Mouse (Mus musculus) adrenal gland, postnatal 25 days (tissue): ENCODE data around the gene Fhl4. TPM values are rescaled to one million over a fixed set of nuclear protein-coding genes. Genes with fewer than 3 reads are reported as not detected.

Experiments used
- DNase-seq: peaks from one replicate; pipeline ENCODE4 v3.0.0; 2021; ENCODE audit warnings: mixed read lengths
- long read RNA-seq: library from polyadenylated mRNA; stranded (forward); transcript quantifications from one replicate; pipeline ENCODE4 v2.0.0, GENCODE M21; 2021
- total RNA-seq: library from RNA; stranded (reverse); gene quantifications from 2 replicates; pipeline ENCODE4 v1.2.3, GENCODE M21; 2021

The Fhl4 gene
- total RNA-seq: 0.81 and 0.91 TPM in 2 replicates
- long read RNA-seq, partial matches to known transcripts: 0 of 1 reads
- long read RNA-seq, other reads (novel, unspliced or antisense): 0 of 1 reads

DNA sequence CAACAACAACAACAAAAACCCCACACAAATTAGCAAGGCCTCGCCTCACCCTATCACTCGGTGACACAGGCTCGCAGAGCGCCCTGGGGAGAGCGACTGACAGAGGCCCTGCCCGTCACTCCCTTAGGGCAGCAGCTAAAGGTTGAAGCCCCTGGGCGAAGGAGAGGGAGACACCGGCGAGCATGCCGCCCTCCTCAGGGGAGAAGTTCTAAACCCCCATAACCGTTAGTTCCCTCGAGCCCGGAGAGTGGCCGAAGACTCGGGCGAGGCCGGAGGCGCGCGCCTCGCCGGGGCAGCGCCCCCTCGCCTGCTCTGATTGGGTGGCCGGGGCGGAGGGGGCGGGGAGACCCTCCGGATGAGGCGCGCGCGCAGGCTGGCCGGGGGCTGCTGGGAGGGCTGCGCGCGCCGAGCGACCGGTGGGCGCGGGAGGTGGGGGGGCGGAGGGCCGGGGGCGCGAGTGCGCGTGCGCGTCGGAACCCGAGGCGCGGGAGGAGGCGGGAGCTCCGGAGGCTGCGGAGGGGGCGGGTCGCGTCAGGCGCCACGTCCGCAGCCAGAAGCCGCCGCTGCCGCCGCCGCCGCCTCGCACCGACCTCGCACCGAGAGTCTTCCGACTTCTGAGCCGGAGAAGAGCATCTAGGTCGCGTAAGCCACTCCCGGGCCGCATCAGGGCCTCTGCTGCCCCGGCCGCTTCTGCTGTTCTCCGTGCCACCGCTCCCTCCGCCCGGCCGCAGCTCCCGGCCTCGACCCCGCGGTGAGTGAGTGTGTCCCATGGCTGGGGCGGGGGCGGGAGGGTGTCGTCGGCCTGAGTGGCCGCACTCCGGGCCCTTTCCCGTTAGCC is at the start of gene Fhl4, which contains the start of gene Tmem263:
Fhl4 (minus strand) TSS at position 249 of the 838 bp plus-strand sequence.
Tmem263 (plus strand) TSS at position 381 of the 838 bp plus-strand sequence.
- DNase-seq: peak; percentile 88

DNA sequence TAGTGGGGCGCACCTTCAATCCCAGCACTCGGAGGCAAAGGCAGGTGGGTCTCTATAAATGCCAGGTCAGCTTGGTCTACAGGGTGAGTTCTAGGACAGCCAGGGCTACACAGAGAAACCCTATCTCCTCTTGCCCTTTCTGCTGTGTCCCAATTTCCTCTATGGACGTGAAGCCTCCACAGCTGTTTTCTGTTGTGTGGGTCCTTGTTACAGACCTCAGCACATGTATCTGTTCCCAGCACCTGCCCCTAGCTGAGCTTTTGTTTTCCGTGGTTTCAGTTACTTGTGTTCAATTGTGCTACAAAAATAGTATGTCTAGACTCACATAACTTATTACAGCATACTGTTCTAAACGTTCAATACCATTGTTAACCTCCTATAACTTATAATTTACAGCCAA is 46.9 kb upstream of the Fhl4 start:
- no peak for DNase-seq

DNA sequence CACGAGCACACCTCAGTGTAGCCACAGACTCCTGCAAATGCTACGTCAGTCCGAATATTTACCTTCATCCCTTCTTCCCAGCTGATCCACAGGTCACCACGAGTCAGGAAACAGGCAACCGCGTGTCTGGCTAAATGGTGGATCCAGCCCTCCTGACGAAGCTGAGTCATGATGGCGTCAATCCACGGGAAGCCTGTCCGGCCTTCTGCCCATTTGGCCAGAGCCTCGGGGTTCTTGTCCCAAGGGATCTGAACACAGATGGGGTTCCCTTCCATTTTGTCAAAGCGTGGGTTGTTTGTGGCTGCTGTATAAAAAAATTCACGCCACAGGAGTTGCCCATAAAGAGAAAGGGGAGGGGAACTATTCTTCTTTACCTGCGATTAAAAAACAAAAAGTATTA is 44.0 kb upstream of the Fhl4 start:
- DNase-seq: no peak

DNA sequence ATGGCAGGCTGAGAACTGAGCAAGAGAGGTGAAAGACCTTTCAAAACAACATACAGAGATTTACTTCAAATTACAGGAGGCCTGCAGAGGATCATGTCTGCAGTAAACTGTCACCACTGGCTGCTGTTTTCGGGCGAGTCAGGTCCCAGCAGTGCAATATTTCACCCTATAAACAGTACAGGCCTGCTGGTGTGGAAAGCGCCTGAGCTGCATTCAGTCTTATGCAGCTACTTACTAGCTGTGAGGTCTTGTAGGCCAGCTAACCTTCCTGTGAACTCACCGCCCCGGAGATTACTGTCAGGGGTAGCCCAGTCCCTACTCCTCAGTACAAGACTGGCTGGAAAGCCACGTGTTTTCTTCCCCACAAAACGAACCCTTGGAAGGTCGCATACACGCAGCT is 39.2 kb upstream of the Fhl4 start:
- DNase-seq: no peak

DNA sequence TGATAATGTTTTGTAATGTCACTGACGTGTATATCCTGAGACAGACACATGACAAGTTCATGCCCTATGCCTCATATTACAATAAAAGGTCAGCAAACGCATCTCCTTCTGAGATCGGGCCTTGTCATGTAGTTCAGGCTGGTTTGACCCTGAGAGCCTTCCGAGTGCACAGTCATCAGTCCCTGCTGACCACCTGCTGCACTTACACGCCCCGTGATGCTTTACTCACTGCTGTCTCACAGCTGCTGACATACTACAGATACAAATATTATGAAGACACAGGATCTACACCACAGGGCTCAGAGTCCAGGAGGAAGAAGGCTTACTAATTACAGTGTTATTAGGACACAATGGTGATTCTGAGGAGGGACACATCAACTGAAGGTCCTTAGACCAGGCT is 34.3 kb upstream of the Fhl4 start:
- DNase-seq: no peak

DNA sequence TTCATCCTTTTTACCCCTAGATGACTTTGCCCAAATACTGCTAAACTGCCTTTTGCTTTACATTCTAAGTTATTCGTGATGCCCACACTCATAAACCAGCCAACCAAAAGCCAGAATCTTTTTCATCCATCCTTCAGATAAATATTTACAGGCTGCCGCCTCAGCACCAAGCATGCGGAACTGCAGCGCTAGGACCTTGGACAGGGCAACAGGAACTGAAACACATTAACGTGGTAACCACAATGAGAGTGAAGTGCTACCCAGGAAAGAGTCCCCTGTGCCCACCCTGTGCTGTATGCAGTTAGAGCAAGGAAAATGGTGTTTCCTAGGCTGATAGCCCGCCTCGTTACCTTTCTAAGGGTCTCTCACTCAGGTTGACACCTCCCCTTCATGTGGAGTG is 26.2 kb upstream of the Fhl4 start:
- DNase-seq: no peak

DNA sequence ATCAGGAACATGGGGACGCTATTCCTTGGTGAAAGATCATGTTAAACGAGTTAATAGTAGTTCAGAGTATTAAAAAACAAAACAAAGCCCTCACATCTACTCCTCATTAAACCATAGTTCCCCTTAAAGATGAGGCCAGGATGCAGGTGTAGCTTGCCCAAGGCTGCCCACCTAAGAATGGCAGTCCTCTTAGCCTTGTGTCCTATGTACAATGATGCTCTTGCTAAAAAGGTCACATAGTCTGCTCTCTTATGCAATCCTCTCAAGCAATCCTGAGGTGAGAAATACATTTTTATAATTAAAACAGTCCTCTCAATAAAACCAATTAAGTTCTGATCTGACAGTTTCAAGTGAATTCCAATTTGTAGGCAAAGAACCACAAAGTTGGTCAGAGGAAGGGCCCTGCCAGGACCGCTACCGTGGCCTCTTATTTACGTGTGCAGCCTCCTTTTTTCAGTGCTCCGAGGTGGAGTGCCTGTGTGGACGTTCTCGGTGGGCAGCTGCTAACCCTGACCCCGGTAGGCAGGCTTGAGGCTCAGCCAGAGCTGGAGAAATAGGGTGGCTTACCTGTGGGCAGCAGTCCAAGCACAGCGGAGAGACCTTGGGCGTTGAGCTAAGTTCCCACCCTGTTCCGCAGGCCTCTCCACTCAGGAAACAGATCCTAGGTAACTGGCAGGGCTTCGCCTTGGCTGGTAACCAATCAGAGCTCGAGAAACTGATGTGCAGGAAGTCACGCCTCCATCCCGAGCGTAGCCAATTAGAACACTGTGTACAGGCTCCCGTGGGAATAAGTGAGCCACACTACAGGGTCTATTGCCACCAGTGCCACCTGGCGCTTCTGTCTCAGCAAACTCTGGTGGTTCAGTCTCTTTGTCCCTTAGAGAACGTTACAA is 25.3 kb upstream of the Fhl4 start, which contains the start of gene Mterf2:
Mterf2 (minus strand) TSS at position 633 of the 893 bp plus-strand sequence.
- peak; percentile 87 for DNase-seq

DNA sequence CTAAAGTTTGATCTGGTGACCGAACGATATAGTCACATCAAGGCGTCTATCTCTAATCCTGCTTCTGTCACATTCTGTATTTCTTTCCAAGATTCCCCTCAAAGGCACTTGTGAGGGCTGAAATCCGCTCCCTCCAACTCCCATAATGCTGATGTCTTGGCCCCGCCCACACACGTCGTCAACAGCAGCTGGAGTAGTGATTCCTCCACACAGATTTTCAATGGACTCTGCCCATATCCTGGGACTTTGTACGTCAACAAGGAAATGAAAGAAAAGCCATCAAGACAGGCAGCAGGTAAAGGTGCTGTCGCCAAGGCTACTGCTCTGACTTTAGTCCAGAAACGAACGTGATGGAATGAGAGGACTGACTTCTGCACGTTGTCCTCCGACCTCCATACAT is 22.9 kb upstream of the Fhl4 start:
- DNase-seq: no peak

DNA sequence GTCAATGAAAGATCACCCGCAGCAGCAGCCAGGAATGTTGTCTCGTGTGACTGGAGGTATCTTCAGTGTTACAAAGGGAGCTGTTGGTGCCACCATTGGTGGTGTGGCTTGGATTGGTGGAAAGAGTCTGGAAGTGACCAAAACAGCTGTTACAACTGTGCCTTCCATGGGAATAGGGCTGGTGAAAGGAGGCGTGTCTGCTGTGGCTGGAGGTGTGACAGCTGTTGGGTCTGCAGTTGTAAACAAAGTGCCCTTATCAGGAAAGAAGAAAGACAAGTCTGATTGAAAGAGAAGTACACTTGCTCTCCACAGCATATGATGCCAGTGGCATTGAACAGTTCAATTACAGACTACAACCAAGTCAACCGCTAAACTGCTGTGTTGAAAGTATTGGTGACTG is 12.1 kb upstream of the Fhl4 start:
- no peak for DNase-seq

DNA sequence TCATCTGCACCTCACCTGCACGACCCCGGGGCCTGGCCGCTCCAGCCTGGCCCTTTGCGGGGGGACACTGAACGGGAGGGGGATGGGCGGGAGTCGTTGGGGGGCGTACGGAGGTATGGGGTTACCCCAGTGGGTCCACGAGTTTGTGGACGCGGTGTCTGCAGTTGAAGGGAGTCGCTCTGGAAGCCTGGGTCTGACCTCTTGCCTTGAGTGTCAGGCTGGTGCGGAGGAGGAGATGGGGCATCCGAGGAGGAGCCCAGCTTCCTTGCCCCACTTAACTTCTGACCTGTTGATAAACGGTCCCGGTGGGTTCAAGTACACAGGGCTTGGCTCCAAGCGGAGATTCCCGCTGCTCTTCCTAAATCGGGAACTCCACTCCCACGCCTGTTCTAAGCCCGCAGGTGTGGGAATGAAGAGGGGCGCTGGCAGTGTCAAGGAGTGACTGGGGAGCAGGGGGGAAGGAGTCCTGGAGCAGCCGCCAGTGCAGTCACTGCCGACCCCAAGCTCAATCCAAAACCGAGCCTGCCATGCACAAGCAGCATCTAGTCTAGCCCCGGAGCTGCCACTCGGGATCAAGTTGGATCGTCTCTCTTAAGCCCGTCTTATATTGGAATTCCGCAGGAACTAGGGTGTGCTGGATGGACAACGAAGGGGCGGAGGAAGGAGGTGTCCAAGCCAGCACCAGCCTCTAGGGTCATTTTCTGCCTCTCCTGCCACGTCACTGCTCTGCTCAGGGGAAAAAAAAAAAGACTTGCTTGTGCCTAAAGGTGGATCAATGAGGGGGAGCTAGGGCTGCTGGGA is 990 bp upstream of the Fhl4 start:
- DNase-seq: peak; percentile 9

DNA sequence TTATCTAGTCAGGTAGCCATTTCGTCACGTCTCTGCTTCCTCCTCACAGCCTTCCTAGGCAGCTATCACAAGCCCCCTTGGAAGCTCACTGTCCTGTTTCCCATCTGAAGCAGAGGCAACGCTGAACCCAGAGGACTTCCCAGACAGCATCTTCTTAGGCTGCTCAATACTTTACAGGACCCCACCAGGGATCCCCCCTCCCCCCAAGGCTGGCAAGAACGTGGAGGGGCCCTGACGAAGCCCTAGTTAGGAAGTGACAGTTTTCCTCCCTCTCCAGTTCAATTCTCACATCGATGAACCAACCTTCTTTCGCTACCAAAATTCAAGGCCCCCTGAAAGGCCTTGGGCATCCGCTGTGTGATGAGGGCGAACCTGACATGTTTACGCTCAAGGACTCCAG is 454 bp downstream of the Fhl4 start:
- no peak for DNase-seq

DNA sequence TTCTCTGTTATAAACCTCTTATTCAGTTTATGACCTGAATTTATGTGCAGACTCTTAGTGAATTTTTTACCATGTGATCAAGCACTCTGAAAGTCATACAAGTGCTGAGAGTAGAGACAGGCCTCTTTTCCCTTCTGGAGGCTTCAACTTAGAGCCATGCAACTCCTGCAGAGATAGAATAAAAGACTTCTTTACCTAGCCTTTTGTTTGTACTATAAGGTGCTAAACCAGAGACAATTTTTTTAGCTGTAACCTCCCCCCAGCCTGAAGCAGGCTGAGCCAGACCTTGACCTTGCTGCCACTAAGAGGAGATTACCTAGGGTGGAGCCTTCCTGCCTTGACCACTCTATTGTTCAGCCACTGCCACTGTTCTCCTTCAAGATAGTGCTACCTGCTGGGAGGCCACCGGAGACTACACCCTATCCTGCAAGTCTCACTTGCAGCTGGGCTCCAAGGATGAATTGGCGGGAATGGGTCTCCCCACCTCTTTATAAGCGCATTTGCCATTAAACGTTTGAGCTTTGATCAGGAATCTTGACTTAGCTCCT is 30.6 kb downstream of the Fhl4 start:
- DNase-seq: no peak

DNA sequence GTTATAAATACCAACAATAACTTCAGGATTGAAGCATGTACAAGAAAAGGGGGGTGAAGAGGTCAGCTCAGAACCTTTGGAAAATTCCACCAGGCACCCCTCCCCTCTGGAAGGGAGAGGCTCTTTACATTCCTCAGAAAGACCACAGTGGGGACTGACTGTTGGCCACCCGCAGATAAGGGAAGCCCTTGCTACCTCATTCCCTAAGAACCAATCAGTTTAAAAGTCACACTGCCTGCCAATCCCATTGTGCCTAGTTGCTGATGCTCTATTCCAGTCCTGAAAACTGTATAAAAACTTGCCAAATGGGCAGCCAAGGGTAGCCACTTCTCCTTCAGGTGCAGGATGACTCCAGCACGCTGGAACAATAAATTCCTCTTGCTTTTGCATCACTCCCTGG is 47.4 kb downstream of the Fhl4 start:
- DNase-seq: no peak

DNA sequence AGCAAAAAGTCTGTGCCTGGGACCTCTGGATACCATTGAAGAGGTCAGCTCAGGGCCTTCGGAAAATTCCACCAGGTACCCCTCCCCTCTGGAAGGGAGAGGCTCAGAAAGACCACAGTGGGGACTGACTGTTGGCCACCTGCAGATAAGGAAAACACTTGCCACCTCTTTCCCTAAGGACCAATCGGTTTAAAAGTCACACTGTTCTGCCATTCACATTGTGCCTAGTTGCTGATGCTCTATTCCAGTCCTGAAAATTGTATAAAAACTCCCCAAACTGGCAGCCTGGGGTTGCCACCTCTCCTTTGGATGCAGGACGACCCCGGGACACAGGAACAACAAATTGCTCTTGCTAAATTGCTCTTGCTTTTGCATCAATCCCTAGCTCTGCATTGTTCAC is 49.8 kb downstream of the Fhl4 start:
- DNase-seq: no peak

DNA sequence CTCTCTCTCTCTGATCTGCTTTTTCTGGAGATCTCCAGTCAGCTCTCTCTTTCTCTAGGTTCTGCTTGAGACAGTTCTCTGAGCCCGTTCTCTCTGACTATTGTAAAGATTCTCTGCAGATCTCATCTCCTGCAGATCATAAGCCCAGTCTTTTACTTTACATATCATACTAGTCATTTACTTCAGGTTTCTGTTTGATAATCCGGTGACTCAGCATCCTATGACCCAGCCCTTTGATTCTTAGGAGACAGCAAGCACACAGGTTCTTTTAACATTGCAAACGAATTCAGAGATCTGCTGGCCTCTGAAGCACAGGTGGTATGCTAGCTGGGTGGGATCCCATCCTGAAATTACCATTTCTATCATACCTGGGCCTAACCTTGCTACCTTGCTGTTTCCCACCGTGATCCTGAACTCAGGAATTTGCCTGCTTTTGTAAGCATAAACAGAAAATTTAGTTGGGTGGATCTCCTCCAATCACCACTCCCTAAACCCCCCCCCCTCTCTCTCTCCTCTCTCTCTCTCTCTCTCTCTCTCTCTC is 51.6 kb downstream of the Fhl4 start:
- no peak for DNase-seq

DNA sequence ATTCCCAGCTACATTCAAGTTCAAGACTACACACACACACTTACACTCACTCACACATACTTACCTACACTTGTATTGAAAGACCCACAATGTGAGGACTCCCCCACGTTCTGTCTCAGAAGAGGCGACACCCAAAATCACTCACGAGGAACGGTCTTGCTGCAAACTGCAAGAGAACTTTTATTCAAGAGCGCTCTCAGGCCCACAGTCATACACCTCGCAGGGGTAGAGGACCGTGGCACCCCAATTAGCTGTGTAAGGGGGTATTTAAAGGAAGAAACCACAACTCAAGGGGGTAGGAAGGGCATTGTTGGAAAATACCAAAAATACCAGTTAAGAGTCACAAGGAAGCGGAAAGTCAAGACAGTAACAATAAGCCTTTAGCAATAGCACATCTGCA is 54.3 kb downstream of the Fhl4 start:
- no peak for DNase-seq

DNA sequence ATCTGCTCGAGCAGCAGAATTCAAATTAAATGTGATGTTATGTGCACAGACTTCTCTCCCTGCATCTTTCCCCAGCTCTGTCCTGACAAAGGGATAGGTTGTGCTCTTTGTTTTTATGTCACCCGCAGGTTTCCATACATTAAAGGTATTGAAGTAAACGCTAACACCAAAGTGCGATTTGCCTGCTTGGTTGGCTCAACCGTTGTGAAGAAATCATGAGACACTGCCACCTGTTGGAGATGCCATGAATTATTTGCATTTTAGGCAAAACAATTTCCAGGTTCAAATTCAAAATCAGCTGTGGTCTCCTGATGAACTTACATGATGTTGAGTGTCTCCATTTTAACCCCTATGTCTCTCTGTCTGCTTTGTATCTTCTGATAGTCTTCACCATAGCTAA is 55.7 kb downstream of the Fhl4 start:
- DNase-seq: no peak
